Mouse (Mus musculus) G1E (cell line): Measurements from ENCODE around the gene Chil1.

Experiments used
- CTCF ChIP-seq: IDR thresholded peaks from 2 replicates; pipeline ENCODE4 v1.5.1; 2012; ENCODE audit warnings: low read depth, low read length, inconsistent platforms, mixed read lengths
- GATA1 ChIP-seq: IDR thresholded peaks from 2 replicates; pipeline ENCODE4 v1.6.1; 2012; ENCODE audit warnings: borderline replicate concordance, low read length, inconsistent platforms, mixed read lengths
- GATA2 ChIP-seq: IDR thresholded peaks from 2 replicates; pipeline ENCODE4 v1.6.1; 2012; ENCODE audit warnings: low read depth, low read length, inconsistent platforms, borderline replicate concordance
- POLR2AphosphoS5 ChIP-seq: IDR thresholded peaks from 2 replicates; pipeline ENCODE4 v1.6.1; 2012; ENCODE audit warnings: low read depth, low read length, inconsistent platforms; ENCODE audit not compliant: insufficient replicate concordance
- TAL1 ChIP-seq: conservative IDR thresholded peaks from 2 replicates; pipeline ENCODE4 v1.6.1; 2012; ENCODE audit warnings: low read depth, low read length, inconsistent platforms, mixed read lengths

DNA sequence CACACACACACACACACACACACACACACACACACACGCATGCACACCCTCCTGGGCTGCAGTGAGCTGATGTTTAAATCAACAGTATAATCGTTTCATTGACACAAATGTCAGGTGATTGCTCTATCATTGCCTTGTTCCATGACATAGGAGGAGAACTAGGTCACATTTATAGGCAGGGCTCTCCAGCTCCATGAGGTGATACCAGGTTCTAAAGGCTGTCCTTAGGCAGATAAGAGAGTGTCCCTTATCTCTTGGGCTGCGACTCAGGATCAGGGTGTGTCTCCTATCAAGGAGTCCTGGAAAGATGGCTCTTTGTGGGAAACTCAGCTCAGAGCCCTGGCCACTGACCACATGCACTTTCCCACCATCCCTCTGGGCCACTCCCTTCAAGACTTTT lies 13.4 kb upstream of the Chil1 start:
- no peak for TF ChIP-seq CTCF
- no peak for TF ChIP-seq POLR2AphosphoS5
- no peak for TF ChIP-seq GATA1
- no peak for TF ChIP-seq TAL1
- no peak for TF ChIP-seq GATA2
